Mouse (Mus musculus) kidney, postnatal 36 days (tissue): ENCODE results near the gene Spata17.
"Not testable (repeated sequence)": the region's sequence is repeated elsewhere in the genome, so short reads cannot be mapped to it uniquely, and the experiment has no call there.

Source experiments
- DNase-seq, 2 experiments: peaks; one replicate each; pipeline ENCODE4 v3.0.0; 2021 to 2022; ENCODE audit warnings: mixed read lengths in 2 of 2

Spata17 gene

DNA sequence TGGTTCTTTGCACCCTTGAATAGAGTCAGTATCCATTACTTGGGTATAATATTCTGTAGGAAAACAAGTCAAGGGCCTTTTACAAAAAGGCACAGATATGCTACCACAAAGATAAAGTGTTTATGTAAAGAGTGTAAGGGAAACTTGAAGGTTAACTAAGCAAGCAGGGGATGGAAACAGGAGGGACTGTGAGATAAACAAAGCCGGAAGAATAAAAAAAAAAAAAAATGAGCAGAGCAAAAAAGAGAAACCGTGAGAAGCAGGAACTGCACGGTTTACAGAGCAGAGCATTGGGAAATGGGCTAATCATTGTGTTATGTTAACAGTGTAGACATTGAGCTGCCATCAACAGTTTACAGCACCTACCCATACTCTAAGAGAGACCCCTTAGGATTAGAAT lies 44.9 kb downstream of the Spata17 start:
- no peak for DNase-seq

DNA sequence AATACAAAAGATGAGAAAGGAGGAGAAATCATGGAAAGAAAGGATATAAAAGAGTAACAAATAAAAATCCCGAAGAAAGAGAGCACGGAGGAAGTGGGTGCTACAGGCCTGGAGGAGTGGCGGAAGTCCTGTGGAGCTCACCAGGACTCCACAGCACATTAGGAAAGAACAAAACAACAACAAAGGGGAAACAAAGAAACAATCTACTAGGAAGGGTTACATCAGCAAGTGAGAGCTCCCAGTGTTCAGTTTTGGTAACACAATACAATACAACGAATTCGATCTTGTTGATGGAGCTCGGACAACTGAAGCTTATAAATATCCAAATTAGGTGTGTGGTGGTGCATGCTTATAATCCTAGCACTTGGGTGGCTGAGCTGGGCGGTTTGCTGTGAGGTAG lies 45.6 kb downstream of the Spata17 start:
- DNase-seq: no peak

DNA sequence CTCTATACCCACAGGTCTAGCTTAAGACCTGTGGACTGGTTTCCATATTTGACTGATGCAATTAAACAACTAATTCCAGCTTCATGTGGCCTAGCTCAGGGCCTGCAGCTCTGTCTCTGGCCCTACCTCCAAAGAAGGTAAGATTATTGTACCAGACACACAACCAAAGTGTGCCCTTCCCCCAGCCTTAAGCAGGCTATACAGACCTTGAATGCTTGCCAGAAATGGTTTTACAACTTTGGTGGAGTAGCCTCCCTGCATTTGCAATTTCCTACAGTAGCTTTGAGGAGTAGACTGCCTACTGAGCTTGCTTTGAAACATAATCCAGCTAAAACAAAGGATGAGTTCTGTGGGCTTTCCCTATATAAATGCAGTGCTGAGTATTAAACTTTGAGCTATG lies 51.7 kb downstream of the Spata17 start:
- no peak for DNase-seq

DNA sequence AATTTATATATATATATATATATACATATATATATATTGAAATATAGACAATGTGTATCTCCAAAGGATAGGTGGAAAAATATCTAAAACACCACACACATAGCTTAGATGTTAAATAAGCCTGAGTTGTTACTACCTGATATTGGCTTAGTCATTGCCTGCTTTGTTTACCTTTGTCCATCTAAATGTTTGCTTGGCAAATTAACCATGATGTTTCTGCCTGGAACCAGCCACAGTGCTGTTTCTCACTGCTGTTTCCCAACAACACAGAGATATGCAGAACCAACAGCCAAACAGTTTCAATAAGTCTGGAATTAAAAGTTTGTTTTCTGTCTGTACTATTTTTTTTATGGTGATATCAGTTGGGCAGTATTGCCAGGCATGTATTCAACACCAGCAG lies 59.6 kb downstream of the Spata17 start:
- no peak for DNase-seq

DNA sequence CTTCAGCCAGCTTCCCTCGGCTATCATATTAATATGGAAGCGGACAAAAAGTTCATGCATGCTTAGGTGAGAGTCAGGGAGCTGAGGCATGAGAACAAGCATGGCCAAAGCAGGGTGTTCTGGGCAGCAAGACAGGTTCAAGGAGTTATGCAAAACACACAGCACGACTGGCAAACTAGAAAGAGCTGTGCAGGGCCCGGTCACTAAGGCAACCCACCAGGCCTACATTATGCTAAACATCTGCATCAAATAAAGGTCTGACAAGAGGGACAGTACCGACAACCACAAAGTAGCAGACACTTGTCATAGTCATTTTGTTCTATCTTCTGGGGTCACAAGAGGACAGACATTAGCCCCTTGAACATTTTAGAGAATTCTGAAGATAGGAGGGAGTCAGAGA lies 61.6 kb downstream of the Spata17 start:
- DNase-seq: no peak

DNA sequence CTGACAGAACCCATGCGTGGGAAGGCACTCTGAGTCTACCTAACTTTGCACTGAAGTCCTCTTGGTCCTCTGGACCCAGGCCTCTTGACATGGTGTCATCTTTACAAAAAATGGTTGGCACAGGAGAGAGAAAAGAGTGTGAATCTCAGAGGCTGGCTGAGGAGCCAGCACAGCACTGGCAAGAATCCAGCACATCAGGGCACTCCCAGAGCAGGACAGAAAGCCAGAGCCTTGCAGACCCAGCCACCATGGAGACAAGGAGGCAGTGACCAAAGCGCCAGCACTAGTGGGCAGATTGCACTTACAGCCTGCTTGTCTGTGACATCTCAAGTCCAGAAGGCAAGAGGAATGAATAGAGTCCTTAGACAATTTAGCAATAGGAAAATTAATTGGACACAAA lies 62.7 kb downstream of the Spata17 start:
- peak in 1 of 2 experiments; percentile 3 for DNase-seq

DNA sequence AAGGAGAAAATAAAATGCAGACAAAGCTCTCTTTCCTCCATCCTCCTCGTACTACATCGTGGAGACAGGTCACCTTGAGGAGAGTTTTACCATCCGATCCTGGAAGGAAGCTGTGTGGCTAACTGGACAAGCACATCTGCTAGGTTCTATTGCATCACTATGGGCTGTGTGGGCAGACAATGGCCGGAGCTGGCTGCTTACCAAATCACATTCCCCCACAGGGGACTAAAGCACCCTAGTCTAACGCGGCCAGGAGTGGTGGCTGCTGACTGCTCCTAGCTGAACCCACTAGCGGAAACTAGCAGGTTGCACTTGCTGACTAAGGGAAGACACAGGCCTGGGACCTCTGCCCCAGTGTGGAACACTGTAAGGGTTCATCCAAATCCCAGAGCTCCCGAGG lies 72.3 kb downstream of the Spata17 start:
- no peak for DNase-seq

DNA sequence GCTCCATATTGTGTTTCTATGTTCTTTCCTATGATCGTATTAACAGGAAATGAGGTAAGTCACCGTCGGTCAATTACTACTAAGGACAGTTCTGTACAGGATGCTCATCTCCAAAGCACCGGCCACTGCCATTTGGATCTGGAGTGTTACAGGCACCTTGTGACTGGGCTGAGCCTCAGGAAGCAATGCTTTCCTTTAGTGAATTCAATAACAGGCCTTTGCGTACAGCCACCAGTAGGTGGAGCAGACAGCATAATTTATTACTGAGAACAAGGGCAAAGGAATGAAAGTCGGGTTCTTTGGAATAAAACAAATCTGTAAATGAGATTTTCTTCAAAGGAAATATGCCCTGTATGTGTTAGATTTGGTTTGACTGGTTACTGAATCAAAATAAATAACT lies 77.8 kb downstream of the Spata17 start:
- DNase-seq: peak; percentile 65 to 75

DNA sequence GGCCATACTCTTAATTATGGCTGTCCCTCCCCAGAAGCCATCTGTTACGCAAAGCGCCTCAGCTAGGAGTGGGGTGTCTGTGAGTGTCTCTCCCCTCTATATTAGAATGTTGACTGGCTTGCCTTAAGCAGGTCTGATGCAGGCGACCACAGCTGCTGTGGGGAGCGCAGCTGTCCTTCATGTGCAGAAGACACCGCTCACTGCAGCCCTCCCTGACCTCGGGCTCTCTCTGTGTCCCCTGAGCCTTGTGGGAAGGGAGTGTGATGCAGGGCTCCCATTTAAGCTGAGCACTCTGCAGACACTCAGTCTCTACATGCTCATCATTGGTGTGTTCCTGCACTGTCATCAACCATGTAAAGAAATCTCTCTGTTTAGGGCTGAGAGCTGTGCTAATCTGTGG lies 79.4 kb downstream of the Spata17 start:
- no peak for DNase-seq

DNA sequence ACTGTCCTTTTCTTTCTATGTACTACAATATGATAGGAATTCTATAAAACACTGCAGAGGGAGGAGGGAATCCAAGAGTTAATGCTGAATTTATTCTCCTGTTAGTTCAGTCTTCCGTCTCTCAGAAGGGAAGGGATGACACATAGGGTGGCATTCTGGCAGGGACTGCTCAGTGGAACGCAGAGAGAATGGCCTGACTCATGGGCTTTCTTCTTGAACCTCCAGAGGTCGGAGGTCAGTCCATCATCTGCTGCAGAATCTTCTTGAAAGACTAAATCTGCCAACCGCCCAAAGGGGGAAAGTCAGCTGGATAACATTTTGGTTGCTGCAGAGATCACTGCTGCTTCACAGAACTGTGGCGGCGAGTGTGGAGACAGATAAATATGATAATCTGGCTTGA lies 81.4 kb downstream of the Spata17 start:
- no peak for DNase-seq

DNA sequence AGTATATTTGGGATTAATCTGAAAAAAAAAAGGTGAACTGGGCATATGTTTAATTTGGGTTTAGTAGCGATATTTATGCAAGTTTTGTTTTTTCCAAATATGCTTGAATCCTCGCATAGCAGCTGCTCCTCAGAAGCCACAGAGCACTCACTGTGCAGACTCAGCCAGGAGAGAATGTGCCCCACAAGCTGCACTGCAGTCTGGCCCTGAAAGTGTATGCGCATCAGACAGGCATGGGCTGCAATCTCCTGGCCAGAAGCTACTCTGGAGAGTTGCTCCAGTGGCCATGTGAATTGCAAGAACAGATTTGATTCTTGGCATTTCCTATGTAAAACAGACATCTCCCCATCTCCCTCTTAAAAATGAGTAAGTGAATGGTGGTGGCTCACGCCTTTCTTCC lies 82.9 kb downstream of the Spata17 start:
- DNase-seq: no peak

DNA sequence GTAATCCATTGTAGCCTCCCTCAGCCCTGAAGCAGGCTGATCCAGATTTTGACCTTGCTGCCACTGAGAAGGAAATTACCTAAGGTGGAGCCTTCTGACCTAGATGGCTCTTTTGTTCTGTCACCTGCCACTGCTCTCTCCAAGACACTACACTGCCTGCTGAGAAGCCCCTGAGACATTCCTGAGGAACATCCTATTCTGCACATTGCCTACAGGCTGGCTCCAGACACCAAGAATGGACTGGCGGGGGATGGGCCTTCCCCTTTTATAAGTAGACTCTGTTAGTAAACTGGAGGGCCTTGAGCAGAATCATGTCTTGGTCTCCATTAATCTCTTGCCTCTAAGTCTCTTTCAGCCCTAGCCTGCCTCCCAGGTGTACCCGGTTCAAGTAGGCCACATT lies 87.7 kb downstream of the Spata17 start:
- DNase-seq: not testable (repeated sequence)

DNA sequence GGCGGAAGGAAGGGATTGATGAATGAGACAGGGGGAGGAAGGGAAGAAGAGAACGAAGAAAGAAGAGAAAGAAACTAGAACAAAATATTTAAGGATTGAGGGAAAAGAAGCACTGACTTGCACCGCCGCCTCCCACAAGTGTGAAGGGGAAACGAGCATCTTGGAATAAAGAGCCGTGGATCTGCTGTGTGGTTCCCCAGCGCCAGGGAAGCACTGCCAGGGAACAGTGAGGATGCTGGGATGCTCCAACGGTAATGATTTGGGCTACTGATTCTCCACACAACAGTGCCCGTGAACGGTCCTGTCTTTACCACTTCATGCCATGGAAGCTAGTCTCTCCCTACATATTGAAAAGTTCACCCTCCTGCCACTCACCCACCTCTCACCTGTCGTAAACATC lies 89.5 kb downstream of the Spata17 start:
- DNase-seq: no peak

DNA sequence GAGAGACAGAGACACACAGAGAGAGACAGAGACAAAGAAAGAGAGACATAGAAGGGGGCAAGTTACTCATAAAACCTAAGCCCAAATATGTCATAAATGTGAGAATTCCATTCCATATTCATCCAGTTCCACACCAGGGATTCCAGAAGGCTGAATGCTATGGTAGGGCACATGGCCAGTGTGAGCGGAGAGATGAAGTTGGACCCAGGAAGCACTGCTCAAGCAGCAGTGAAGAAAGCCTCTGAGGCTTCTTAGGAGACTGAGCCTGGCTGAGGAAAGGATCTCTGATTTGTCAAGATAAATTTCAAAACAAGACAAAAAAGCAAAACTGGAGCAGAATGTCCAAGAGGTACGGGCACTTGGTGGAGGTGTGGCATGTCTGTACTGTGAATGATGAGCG lies 90.3 kb downstream of the Spata17 start:
- no peak for DNase-seq

DNA sequence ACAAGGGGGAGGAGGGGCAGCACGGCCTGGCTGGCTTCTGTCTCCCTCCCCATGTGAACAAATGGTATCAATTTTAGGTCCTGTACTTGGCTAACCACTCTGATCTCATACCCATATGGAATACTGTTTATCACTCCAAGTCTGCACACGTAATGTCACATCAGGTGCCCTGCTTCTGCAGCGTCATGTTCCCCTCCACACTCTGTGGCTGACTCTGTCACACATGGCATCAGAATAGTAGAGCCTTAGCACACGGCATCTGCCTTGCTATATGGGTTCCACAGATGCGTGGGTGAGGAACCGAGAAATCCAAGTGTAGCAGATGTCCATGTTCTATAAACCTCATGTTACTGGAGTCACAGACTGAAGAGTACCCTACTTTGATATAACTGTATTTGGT lies 96.0 kb downstream of the Spata17 start:
- DNase-seq: no peak

DNA sequence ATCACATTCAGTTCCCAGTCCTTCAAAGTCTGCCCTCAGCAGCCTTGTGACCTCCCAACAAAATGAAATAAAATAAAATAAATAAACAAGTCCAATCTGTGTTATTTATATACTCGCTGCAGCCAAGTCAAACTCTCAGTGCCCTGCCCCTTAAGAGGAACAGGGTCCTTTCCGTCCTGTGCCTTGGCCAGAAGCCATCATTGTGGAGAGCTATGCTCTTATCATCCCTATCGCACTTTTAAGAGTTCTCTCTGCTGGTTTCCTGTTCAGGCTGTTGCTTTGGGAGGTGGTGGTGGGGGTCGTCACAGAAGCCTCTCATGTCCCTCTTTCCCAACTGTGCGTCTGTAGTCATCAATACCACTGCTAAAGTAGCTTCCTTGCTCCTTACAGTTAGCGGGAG lies 97.2 kb downstream of the Spata17 start:
- no peak for DNase-seq

DNA sequence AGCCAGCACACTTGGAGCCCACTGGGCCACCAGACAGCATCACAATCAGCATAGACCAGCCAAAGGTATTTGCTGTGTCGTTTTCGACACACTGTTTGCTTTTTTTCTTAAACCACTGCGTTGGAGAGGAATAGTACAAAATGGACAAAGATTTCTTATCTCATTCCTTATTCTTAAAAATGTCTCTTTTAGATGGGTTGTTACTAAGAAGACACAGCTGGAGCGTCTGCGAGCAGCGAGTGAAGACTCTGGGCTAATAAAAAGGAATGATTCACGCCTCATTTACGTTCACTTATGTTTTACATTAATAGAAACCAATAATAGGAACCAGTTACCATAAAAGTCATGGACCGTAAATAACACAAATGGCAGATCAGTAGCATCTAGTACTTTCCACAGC lies 101.5 kb downstream of the Spata17 start:
- DNase-seq: no peak

DNA sequence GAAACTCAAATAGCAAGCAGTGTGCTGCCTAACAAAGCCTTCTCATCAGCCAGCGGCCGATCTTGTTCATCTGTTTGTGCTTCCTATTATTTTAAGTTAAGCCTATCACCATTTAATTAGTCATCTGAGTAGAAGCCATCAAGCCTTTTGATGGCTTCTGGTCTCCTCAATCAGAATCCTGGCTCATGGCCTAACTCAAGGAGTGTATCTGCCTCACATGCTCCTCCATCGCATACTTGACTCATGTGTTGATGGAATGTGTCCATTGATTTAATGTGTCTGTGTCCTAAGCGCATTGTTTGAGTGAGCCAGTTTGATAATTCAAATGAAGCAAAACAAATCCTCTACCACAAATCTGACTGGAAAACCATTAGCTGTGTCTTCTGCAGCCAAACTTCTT lies 113.1 kb downstream of the Spata17 start:
- DNase-seq: no peak

DNA sequence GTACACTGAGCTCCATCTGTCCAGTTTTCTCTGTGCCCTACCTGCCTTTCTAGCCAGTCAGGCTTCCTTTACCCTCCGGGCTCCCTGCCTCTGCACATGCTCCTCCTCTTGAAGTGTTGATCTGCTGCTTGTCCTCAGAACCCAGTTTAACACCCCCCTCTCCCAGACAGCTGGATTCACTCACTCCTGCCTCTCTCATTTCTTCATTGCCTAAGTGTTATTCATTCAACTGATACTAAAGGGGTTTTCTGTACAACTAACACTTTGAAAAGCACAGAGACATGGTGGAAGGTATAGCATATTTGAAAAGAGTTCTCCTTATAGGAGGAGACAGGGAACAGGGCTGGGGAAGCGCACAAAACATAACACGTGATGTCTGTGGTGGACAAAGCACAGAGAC lies 114.1 kb downstream of the Spata17 start:
- no peak for DNase-seq

DNA sequence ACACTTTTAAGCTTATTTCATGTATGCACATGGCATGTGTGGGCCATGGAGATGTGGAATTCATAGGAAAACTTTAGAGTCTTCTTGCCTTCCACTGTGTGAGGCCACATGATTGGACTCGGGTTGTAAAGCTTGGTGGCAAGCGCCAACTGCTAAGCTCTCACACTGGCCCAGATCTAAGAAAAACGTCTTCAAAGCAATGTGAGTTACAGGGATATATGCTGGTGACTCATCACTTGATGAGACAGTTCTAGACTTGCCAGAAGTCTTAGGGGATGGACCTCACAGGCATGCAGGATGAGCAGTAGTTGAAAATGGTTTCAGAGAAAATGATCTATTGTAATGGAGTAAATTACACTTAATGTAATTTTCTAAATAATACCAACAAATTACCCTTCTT lies 114.6 kb downstream of the Spata17 start:
- no peak for DNase-seq

DNA sequence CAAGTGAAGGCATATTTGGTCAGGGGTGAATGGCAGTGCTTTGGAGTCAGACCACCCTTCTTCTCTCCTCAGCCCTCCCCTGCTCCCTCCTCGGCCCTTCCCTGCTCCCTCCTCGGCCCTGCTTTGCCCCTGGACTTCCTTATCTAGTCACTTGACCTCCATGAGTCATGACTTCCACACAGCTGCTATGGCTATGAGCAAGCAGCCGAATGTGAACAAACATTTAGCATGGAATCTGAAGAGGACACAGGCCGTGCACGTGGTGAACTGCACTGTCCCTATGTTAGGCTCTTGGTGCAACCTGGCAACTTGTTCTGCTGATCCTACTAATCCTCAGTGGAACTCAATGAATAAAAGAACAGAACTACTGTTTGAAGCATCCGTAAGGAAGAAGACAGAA lies 117.0 kb downstream of the Spata17 start:
- DNase-seq: no peak

DNA sequence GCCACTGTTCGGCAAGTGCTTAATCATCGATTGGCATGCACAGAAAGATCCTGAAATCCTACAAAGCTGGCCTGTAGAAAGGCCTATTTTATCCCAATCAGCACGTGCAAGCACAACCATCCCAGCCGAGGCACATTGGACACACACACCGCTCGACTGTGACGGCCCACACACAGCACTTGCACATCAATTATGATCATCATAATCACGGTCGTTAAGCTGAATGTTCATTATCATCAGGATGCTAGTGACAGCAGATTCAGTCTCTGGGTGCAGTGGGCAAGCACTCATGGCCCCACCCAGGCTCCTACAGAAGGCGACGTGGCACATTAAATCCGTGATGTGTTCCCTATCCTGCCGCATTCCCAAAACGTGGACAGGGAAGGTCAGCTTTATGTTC lies 122.7 kb downstream of the Spata17 start:
- DNase-seq: no peak

DNA sequence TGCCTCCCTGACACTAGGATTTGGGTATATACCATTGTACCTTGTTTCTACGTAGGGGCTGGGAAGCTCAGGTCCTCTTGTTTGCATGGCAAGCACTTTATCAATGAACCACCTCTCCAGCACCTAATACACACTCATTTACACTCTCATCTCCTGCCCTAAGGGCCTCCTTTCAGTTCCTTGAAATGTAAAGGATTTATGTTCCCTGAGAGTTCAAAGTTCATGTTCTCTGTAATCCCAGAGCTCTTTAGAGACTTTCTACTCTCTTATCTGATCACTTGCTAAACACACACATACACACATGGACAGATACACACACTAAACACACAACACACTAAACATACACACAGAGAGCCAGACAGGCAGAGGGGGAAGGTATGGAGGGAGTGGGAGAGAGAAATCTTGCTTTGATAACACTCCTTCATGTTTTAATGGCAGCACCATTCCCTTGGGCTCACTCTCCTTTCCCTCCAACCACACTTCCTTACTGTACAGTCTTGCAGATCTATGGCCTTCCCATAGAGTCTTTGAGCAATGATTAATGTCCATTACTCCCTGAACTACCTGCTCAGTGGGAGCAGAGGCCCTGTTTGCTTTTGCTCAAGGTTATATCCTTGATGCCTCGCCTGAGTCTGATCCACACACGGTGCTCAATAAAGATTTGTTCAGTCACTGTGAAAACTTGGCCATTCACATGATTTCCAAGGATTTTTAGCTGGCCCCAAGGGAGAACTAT lies 126.4 kb downstream of the Spata17 start:
- DNase-seq: no peak

DNA sequence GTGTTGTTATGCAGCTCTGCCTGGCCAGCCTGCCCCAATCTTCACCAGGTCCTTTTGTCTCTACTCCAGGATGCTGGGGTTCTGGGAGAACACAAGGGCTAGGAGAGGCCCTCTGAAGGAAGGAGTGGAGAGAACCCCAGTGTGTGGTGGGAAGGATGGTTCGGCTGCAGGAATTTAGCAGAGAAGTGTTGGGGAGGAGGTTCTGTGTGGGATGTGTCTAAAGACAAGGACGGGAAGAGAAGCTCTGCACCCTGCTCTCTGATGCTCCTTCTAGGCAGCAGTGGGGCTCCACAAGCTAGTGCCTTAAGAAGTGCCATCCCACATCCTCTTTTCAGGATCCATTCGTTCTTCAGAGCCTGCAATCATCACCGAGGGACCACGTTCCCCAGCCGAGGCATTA lies 129.2 kb downstream of the Spata17 start:
- no peak for DNase-seq

DNA sequence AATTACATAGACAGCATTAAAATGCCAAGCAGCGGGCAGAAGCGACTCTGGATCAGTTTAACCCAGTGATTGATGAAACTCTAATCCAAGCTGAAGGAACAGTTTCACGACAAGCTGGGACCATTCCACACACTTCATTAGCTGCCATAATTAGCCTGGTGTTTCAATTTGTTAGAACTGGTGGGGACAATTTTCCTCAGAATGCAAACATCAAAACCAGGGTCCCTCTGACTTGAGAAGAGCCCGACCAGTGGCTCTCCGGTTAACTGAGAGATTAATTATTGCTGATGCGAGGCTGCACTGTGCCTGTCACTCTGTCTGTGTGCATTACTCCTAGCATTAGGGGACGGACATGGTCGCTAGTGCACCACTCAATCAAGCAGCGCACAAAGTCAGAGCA lies 137.9 kb downstream of the Spata17 start:
- DNase-seq: no peak

DNA sequence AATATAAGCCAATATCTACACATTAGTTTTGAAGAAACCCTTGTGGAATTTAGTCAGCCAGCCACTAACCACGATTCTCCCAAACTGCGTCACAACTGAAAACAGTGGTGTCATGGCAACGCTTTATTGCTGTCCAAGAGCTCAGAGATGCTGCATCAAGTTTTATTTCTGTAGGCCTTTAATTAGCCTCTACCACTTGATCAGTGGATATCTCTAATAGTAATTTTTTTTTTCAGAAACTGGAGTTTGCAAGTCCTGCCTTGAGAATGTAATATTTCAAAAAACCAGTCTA lies 138.3 kb downstream of the Spata17 start:
- DNase-seq: no peak
